Mouse (Mus musculus) kidney, postnatal 0 days (tissue): ENCODE data around the gene Ntrk2. TPM values are rescaled to one million over a fixed set of nuclear protein-coding genes. Genes with fewer than 3 reads are reported as not detected.
"Not testable (repeated sequence)": the region's sequence is repeated elsewhere in the genome, so short reads cannot be mapped to it uniquely, and the experiment has no call there.

Experiments used
- ATAC-seq: fragments of 200-750 bp; cut with Nextera tagmentation; replicated peaks from 2 replicates; pipeline ENCODE4 v1.8.0; 2017; ENCODE audit warnings: low read depth, moderate number of reproducible peaks, moderate TSS enrichment, moderate library complexity; ENCODE audit not compliant: low FRiP score
- DNase-seq: peaks from one replicate; pipeline ENCODE4 v3.0.0-alpha.2; 2016; ENCODE audit warnings: low spot score
- H3K27ac ChIP-seq: fragments of 300-500 bp; sonication (generic); 2 replicates; pipeline ENCODE4 v1.5.1; 2014; ENCODE audit warnings: mild to moderate bottlenecking
- H3K27me3 ChIP-seq: fragments of 300-500 bp; sonication (generic); 2 replicates; pipeline ENCODE4 v1.6.1; 2014; ENCODE audit warnings: low read length, mixed read lengths; ENCODE audit not compliant: insufficient read depth
- H3K36me3 ChIP-seq: fragments of 300-500 bp; sonication (generic); 2 replicates; pipeline ENCODE4 v1.6.1; 2014; ENCODE audit warnings: low read length, mixed read lengths; ENCODE audit not compliant: insufficient read depth
- H3K4me1 ChIP-seq: fragments of 300-500 bp; sonication (generic); replicated peaks from 2 replicates; pipeline ENCODE4 v1.6.1; 2014; ENCODE audit warnings: antibody characterized with exemption, low read length, mixed read lengths; ENCODE audit not compliant: insufficient read depth
- H3K4me2 ChIP-seq: fragments of 300-500 bp; sonication (generic); 2 replicates; pipeline ENCODE4 v1.6.1; 2014; ENCODE audit warnings: mild to moderate bottlenecking, low read length, moderate library complexity, mixed read lengths
- H3K4me3 ChIP-seq: fragments of 300-500 bp; sonication (generic); replicated peaks from 2 replicates; pipeline ENCODE4 v1.5.1; 2014; ENCODE audit warnings: low read depth, low read length
- H3K9ac ChIP-seq: fragments of 300-500 bp; sonication (generic); 2 replicates; pipeline ENCODE4 v1.6.1; 2014; ENCODE audit warnings: low read depth, low read length
- H3K9me3 ChIP-seq: fragments of 300-500 bp; sonication (generic); replicated peaks from 2 replicates; pipeline ENCODE4 v1.6.1; 2016; ENCODE audit warnings: low read length, inconsistent platforms, mixed read lengths
- CTCF ChIP-seq: IDR thresholded peaks from 2 replicates; pipeline ENCODE4 v1.5.1; 2016; ENCODE audit warnings: antibody characterized with exemption, low read depth, mild to moderate bottlenecking, moderate library complexity
- WGBS: fragments of 180-500 bp; shearing (Covaris S2); extraction: QIAGEN DNeasy Blood & Tissue Kit; methylation state at CpG from one replicate; pipeline ENCODE4 v1.1.7; 2014; 5-methylcytosine and 5-hydroxymethylcytosine counted together
- polyA plus RNA-seq: library from polyadenylated mRNA; unstranded; fragments of >200 nt; fragmentation: Nextera tagmentation; extraction: Ambion mirVana; gene quantifications from 2 replicates; pipeline ENCODE4 v1.2.1, GENCODE M21; 2015

Gene Ntrk2
- polyA plus RNA-seq, 1 experiment from 2014 or later = 6.0 TPM

DNA sequence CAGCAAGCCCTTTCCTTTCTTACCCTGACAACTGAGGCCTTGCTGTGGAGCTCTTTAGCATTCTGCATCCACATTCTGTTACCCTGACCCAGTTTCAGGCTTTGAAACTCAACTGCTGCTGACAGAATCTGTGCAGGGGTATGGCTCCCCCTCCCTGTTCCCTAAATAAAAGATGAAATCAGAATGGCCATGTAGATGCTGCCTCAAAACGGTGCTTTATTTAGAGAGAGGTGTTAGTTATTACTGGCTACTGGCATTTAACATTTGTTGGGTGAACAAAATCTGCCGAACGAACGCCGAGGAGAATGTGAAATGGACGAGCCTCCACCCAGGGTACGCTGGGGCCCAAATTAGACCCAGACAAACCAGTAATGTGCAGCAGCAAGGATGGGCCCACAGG is 288.4 kb downstream of the Ntrk2 start:
- Histone ChIP-seq H3K36me3 (no peaks in the 10 kb centered on the region), H3K27ac (no peak overlapping the region), H3K9ac (no peak overlapping the region), H3K4me1 (0 out of 2 replicates have a peak, but pooled peaks cover 4% of the 10 kb centered on the region), H3K4me3 (no peak overlapping the region), H3K9me3 (no peaks in the 10 kb centered on the region), H3K4me2 (no peak overlapping the region), H3K27me3 (no peaks in the 10 kb centered on the region)
- no peak for TF ChIP-seq CTCF
- 90% methylated on average over 7 of the region's 7 CpGs for WGBS
- no peak for ATAC-seq
- no peak for DNase-seq

DNA sequence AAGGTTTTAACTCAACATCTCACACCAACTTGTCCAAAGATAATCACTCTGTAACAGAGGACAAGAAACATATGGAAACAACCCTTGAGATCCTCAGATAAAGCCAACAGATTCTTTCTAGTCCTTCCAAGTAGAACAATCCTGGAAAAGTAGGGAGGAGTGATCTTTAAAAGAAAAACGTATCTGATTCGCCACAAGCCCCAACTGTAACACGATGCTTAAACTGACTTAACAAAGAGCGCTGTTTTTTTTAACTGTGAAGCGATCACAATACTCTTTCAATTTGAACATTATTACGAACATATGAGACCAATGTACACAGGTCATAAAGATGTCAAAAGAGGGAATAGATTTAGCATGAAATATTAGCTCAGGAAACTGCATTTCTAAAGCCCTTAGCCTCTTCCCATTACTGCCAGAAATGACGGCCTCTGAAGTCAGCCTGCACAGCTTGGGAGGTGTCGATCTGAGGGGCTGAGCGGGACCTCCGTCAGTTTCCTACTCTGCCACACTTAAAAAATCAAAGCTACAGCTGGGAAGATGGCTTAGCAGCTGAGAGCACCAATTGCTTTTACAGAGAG is 289.5 kb downstream of the Ntrk2 start:
- Histone ChIP-seq H3K27me3 (no peaks in the 10 kb centered on the region), H3K4me1 (0 out of 2 replicates have a peak, but pooled peaks cover 4% of the 10 kb centered on the region), H3K4me3 (no peak overlapping the region), H3K27ac (no peak overlapping the region; the same call in 1 of the 2 replicates), H3K4me2 (no peak overlapping the region), H3K36me3 (no peaks in the 10 kb centered on the region), H3K9me3 (no peaks in the 10 kb centered on the region), H3K9ac (no peak overlapping the region)
- peak; percentile 88 for DNase-seq
- no peak for TF ChIP-seq CTCF
- 6% methylated on average over 10 of the region's 10 CpGs for WGBS
- no peak for ATAC-seq

DNA sequence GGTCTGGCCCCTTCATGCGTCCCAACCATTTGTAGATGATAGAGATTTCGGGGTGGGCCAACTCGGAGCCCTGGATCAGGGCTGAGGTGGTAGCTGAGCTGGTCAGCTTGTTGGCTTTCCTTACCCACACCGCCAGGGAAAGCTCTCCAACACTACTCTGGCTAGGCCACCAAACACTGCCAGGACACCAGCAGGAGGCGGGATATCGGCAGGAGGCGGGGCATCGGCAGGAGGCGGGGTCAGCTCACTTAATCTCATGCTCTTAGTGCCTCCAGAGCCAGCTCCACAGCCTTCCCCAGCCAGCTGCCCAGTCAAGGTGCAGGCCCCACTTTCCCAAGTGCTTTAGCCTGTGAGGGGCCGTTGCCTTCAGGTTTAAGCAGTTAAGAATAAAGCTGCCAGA is 293.7 kb downstream of the Ntrk2 start:
- Histone ChIP-seq H3K9me3 (no peaks in the 10 kb centered on the region), H3K9ac (no peak overlapping the region), H3K4me2 (no peak overlapping the region), H3K27ac (no peak overlapping the region), H3K4me3 (no peak overlapping the region), H3K36me3 (no peaks in the 10 kb centered on the region), H3K4me1 (0 out of 2 replicates have a peak, but pooled peaks cover 4% of the 10 kb centered on the region), H3K27me3 (no peaks in the 10 kb centered on the region)
- no peak for DNase-seq
- TF ChIP-seq CTCF = no peak
- ATAC-seq = no peak
- WGBS = 44% methylated on average over 10 of the region's 10 CpGs

DNA sequence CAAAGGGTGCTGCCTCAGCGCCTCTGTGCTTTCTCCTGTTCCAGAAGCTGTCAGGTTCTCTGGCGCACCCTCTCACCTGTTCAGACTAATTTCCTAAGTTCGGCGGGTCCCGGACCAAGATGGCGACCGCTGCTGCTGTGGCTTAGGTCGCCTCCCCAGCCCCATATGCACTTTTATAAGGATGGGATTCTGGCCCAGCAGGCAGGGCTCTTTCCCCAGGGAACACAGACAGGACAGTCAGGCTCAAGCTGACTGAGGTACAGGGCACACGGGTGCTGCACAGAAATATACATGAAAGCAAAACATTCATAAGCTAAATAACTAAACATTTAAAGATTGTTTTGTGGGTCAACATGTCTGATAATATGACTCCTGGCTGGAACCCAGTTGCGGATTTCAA is 301.4 kb downstream of the Ntrk2 start:
- not testable (repeated sequence) for H3K4me1 ChIP-seq, H3K4me3 ChIP-seq, H3K27ac ChIP-seq, DNase-seq, H3K27me3 ChIP-seq, ATAC-seq, H3K9me3 ChIP-seq, H3K4me2 ChIP-seq, H3K9ac ChIP-seq, H3K36me3 ChIP-seq
- 91% methylated on average over 10 of the region's 10 CpGs for WGBS

- ATAC-seq (no peak), DNase-seq (no peak)
- Histone ChIP-seq H3K9ac (no peak overlapping the region), H3K4me3 (no peak overlapping the region), H3K4me2 (no peak overlapping the region), H3K4me1 (no peaks in the 10 kb centered on the region), H3K36me3 (no peaks in the 10 kb centered on the region), H3K27me3 (no peaks in the 10 kb centered on the region), H3K9me3 (0 out of 2 replicates have a peak, but pooled peaks cover 3% of the 10 kb centered on the region), H3K27ac (no peak overlapping the region)
- TF ChIP-seq CTCF = no peak
- WGBS = 92% methylated on average over 5 of the region's 5 CpGs
Measured at GRCm38 (mm10) chr13:59110107-59110506, 303.7 kb downstream of the Ntrk2 start.

DNA sequence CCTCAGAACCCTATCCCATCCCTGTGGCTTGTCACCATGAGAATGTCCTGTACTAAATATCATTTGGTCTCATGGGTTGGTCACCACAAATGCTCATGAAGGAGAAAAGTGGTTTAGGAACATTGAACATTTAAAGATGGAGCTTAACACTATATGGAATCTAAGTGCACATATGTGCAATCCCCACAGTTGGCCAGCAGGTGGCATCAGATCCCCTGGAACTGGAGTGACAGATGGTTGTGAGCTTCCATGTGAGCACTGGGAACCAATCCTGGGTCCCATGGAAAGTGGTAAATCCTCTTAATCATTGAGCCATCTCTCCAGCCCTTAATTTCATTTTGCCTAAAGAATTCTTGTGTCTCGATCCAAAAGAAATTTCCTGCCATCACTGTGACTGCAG is 308.3 kb downstream of the Ntrk2 start:
- H3K27ac ChIP-seq = no peak overlapping the region
- WGBS = 97% methylated on average over 1 of the region's 1 CpGs
- H3K4me3 ChIP-seq = no peak overlapping the region
- TF ChIP-seq CTCF = peak; percentile 32; the same call in 1 of the 2 replicates
- no peaks in the 10 kb centered on the region for H3K36me3 ChIP-seq
- no peaks in the 10 kb centered on the region for H3K4me1 ChIP-seq
- ATAC-seq (no peak), DNase-seq (no peak)
- 0 out of 2 replicates have a peak, but pooled peaks cover 6% of the 10 kb centered on the region for H3K9me3 ChIP-seq
- no peak overlapping the region for H3K9ac ChIP-seq
- no peaks in the 10 kb centered on the region for H3K27me3 ChIP-seq
- no peak overlapping the region for H3K4me2 ChIP-seq

GRCm38 (mm10) chr13:59115551-59115950 is 309.2 kb downstream of the Ntrk2 start:
- Histone ChIP-seq H3K27ac (no peak overlapping the region), H3K27me3 (no peaks in the 10 kb centered on the region), H3K36me3 (no peaks in the 10 kb centered on the region), H3K9me3 (0 out of 2 replicates have a peak, but pooled peaks cover 6% of the 10 kb centered on the region), H3K4me1 (no peaks in the 10 kb centered on the region), H3K4me2 (no peak overlapping the region), H3K4me3 (no peak overlapping the region), H3K9ac (no peak overlapping the region)
- 92% methylated on average over 14 of the region's 14 CpGs for WGBS
- TF ChIP-seq CTCF = no peak
- ATAC-seq (no peak), DNase-seq (no peak)
